Mouse (Mus musculus) brain, embryonic 14.5 days (tissue): ENCODE results near the gene Slc25a25.
"Not testable (repeated sequence)": the region's sequence is repeated elsewhere in the genome, so short reads cannot be mapped to it uniquely, and the experiment has no call there.

Experiments used
- CTCF ChIP-seq: fragments of 200-500 bp; IDR thresholded peaks from 2 replicates; pipeline ENCODE4 v1.5.1; 2012; ENCODE audit warnings: inconsistent platforms, mild to moderate bottlenecking, moderate library complexity, borderline replicate concordance; ENCODE audit not compliant: insufficient read depth, insufficient read length; ENCODE audit errors: extremely low read depth
- POLR2A ChIP-seq: fragments of 200-500 bp; IDR thresholded peaks from 2 replicates; pipeline ENCODE4 v1.6.1; 2012; ENCODE audit warnings: mild to moderate bottlenecking, inconsistent platforms, borderline replicate concordance; ENCODE audit not compliant: poor library complexity, insufficient read depth, insufficient read length, severe bottlenecking; ENCODE audit errors: extremely low read depth

DNA sequence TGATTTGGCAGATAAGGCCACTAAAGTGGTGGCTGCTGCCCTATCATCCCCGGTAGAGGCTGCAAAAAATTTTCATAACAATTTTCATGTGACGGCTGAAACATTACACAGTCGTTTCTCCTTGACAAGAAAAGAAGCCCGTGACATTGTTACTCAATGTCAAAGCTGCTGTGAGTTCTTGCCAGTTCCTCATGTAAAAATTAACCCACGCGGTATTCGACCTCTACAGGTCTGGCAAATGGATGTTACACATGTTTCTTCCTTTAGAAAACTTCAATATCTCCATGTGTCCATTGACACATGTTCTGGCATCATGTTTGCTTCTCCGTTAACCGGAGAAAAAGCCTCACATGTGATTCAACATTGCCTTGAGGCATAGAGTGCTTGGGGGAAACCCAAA, 24.1 kb upstream of the Slc25a25 start:
- not testable (repeated sequence) for TF ChIP-seq CTCF, POLR2A
